Mouse (Mus musculus): ENCODE data around the gene Chst5.
A peak's percentile ranks its signal among the peaks of the same experiment; 100 is the strongest.
"Not testable (repeated sequence)": the region's sequence is repeated elsewhere in the genome, so short reads cannot be mapped to it uniquely, and the experiment has no call there.

The Chst5 gene

DNA sequence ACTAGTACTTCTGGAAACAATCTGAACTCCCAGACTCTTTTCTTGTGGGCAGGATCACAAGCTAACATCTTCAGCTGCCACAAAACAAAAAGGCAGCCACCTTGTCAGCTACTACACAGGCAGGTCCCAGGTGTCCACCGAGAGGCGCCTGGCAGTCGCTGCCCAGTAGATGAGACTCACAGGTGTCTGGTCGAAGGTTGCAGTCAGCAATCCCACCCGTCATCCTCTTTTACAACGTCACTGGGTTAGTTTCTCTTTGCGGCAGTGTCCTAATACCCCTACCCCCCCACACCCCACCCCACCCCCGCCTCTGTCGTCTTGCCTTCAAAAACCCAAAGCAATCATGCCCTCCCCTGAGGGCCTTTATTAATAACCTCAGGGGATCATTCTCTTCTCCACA, 34.5 kb downstream of the Chst5 start:
- DNase-seq (ENCODE audit: low read depth, low spot score): peak; percentile 22

DNA sequence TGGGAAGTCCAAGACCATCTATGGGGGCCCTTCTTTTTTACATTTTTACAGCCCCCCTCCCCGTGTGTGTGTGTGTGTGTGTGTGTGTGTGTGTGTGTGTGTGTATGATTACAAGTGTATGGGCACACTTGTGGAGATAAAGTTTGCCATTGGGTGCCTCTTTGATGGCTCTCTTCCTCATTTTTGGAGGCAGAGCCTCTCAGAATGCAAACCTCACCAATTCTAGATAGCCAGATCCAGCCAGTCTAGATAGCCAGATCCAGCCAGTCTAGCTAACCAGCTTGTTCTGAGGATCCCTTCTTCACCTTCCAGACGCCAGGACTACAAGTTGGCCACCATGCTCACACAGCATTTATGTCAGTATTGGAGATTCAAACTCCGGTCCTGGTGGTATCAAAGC, 39.0 kb downstream of the Chst5 start:
- no peak for DNase-seq (ENCODE audit: low read depth, low spot score)

DNA sequence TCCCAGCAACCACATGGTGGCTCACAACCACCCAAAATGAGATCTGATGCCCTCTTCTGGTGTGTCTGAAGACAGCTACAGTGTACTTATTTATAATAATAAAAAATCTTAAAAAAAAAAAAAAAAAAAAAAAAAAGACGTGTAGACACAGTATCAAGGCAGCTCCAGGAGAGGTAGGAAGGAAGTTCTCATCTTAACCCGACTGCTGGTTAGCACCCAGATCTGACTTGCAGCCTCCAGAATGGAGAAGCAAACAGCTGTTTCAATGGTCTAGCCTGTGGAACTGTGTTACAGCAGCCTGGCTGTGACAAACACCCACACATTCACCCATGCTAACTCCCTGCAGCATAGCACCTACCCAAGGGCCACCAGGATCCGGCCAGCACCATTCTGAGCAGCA, 39.9 kb downstream of the Chst5 start:
- no peak for DNase-seq (ENCODE audit: low read depth, low spot score)

DNA sequence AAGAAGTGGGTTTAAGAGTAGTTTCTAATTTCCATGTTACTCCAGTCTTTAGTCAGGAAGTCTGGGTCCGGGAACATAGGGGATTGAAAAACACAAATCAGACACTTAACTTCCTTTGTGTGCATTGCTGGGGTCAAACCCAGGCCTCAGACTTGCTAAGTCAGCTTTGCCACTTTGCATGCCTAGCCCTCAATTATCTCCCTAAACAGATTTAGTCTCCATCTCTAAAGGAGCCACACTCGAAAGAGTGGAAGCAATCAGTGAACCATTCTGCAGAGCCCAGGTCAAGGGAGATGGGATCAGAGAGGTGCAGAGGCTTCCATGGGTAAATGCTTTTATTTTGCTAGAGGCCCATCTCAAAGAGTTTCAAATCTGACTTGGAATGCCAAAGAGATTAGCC, 41.6 kb downstream of the Chst5 start:
- DNase-seq (ENCODE audit: low read depth, low spot score): no peak

DNA sequence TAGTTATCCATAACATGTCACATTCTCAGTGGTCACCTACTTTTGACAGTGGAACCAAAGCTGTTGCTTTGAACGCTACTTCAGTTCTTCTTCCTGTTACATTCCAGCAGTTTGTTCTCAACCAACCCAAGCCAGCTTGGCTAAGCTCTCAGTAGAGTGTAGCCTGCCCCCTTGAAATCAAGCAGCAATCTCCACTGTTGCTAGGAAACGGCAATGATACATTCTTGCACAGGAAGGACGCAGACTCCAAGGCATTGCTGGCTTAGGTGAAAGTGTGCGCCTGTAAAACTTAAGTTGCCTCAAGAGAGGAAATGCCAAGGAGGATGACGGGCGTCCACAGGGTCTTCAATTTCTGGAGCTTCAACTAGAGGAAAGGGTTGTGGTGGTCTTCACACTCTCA, 44.4 kb downstream of the Chst5 start:
- no peak for DNase-seq (ENCODE audit: low read depth, low spot score)

DNA sequence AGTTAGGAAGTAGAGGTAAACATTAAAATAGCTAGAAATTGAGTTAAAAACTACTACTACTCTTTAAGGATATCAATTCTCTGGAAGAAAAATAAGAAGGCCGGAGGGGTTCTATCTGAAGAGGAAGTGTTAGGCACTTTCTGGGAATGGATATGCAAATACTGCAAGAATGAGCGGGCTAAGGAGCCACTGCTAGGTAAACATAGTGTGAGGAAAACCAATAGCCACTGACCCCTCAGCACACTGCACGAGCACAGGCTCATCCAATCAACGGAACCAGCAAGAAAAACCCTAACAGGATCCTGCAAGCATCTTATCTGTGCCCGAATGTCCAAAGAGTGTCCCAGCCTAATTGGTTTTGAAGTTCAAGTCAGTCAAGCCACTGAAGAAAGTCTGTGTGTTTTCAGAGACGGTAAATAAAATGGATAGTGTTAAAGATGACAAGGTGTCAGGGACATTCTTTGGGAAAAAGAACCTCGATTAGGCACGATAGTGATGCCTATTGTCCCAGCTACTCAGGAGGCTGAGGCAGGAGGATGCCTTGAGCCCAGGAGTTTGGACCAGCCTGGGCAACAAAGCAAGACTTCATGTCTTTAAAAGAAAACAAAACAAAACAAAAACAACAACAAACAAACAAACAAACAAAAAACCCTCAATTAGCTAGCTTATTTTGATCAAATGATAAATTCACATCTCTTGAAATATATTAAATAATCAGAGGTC, 45.0 kb downstream of the Chst5 start:
- DNase-seq (ENCODE audit: low read depth, low spot score): no peak

DNA sequence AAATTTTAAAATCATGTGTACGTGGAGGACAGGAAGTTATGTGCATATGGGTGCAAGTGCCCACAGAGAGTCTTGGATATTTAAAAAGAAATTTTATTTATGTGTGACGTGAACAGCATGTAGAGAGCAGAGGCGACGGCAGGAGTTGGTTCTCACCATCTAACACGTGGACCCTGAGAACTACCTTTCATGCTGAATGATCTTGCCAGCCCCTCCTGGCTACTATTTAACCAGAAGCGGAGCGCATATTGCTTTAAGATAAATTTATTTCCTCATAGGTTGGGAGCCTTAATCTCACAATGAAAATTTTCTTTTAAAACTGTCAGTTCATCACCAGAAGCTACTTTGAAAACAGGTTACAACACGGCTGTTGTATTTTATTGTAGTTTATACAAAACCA, 45.6 kb downstream of the Chst5 start:
- no peak for DNase-seq (ENCODE audit: low read depth, low spot score)

DNA sequence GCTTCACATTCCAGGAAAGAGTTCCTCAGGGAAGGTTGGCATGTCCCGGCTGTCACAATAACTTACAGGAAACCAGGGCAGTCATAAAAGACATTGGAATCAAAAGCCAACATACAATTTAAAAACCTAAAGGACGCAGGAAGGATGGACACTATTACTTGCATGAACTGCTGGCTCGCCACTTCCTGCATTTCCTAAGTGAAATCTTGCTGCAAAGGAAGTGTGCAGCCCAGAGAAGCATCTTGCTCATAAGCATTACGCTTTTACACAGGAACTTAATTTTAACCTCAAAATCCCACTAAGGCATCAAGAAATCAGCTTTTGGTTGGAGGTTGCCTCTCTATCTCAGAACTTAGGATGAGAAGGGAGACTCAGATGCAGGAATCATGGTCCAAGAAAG, 47.0 kb downstream of the Chst5 start:
- no peak for DNase-seq (ENCODE audit: low read depth, low spot score)

DNA sequence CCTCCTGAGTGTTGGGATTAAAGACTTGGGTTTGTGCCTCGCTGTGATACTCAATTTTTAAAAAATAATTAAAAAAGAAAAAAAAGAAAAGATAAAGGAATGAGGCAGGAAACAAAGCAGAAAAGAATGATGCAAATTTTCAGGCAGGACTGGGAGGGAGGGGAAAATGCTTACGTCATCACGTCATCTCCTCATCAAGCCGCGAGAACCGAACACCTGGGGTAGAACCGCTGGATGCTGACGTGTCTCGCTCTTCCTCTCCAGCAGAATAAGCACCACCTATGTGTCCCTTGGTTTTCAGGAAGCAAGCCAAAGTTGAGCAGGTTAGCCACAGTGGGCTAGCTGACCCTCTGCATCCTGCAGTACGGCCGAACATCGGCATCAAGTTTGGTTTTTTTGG, 54.3 kb downstream of the Chst5 start:
- DNase-seq (ENCODE audit: low read depth, low spot score): no peak

DNA sequence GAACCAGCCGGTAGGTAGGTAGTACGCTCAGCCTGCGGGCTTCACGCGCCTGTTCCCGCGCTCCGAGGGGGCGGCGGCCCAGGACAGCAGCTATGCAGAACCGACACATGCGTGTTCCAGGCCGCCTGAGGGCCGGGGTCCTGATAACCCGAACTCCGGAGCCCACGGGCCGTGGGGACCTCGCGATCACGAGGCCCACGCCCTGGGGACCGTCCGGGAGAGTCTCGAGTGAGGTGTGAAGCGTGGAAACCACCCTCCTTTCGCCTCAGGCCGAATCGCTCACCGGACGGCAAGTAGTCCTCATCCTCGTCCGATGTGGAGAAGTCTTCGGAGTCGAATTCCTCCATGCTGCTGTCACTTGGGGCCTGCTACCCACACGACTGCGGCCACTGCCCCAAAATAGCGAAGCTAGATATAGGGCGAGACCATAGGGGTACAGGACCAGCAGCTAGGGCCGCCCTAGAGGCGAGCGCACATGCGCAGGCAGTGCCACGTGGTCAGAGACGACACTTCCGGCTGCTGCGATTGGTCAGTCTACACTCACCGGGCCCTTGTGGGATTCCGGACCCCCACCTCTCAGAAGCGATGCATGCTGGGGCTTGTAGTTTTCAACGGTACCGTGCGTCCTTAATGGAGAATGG, 56.3 kb downstream of the Chst5 start, which contains the start of gene Cfdp1:
Gene Cfdp1 (minus strand): TSS at position 431 of the 641 bp plus-strand sequence.
- DNase-seq (ENCODE audit: low read depth, low spot score): peak; percentile 89

DNA sequence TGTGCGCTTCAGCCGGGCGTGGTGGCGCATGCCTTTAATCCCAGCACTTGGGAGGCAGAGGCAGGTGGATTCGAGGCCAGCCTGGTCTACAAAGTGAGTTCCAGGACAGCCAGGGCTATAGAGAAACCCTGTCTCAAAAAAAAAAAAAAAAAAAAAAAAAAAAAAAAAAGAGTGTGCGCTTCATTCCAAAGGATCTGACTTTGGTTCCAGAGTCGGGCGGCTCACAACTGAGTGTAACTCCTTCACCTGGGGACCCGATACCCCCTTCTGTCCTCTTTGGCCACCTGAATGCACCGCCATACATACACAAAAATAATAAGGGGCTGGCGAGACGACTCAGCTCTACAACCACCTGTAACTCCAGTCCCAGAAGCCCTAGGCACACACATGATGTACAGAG, 57.0 kb downstream of the Chst5 start:
- not testable (repeated sequence) for DNase-seq (ENCODE audit: low read depth, low spot score)

DNA sequence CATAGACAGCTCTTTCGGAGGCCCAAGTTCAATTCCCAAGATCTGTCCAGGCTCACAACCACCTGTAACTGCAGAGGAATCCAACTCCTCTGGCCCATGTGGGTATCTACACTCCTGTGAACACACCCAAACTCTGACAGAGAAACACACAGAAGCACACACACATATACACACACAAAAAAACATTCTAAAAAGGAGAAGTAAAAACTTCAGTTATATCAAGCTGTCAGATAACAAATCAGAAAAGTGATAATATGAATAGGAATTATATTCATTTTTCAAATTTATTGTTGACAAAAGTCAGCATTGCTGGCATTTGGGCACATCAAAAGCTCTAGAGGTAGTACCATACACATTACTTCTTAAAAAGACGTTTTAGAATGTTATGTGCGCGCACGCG, 63.5 kb downstream of the Chst5 start:
- no peak for DNase-seq (ENCODE audit: low read depth, low spot score)

All from retina, adult 2 months (tissue).